8 mouse cellular contexts compared by ENCODE assay signal in genomic region chr17:51832900-51833577, GRCm38 (mm10). TPM values are rescaled to one million over a fixed set of nuclear protein-coding genes. Genes with fewer than 3 reads are reported as not detected.
DNase-seq lines count a peak whose midpoint lies in the region; ATAC-seq and TF ChIP-seq lines count a peak whose summit lies in the region.

Gene Satb1, minus strand, starts transcription at chr17:51833290.

- no peaks in the 10 kb centered on the region for H3K36me3 ChIP-seq in testis, adult 2 months (ENCODE audit: control insufficient read depth, insufficient read depth, low read length)
- no peaks in the 10 kb centered on the region for H3K36me3 ChIP-seq in heart, embryonic 12.5 days
- no peaks in the 10 kb centered on the region for H3K36me3 ChIP-seq in kidney, postnatal 0 days (ENCODE audit: insufficient read depth, low read length)
- H3K36me3 ChIP-seq in liver, embryonic 15.5 days (replicated peaks): no peaks in the 10 kb centered on the region
- H3K36me3 ChIP-seq in stomach, embryonic 15.5 days: no peaks in the 10 kb centered on the region

- H3K9me3 ChIP-seq in heart, embryonic 12.5 days (replicated peaks): no peaks in the 10 kb centered on the region
- no peaks in the 10 kb centered on the region for H3K9me3 ChIP-seq in kidney, postnatal 0 days (replicated peaks; ENCODE audit: low read length)
- no peaks in the 10 kb centered on the region for H3K9me3 ChIP-seq in liver, embryonic 15.5 days (replicated peaks)
- H3K9me3 ChIP-seq in stomach, embryonic 15.5 days: no peaks in the 10 kb centered on the region

- TF ChIP-seq CTCF in testis, adult 2 months (IDR thresholded peaks at IDR 0.05; ENCODE audit: control insufficient read depth, insufficient read depth, insufficient replicate concordance, low read depth, low read length): no peak
- TF ChIP-seq CTCF in embryonic fibroblast, embryonic 13.5 days (IDR thresholded peaks at IDR 0.05; ENCODE audit: borderline replicate concordance, insufficient read depth, low read length): no peak
- TF ChIP-seq CTCF in kidney, postnatal 0 days (IDR thresholded peaks at IDR 0.05; ENCODE audit: low read depth): peak; percentile 55

- peak within 1 kb of the TSS; percentile 71 for H3K9ac ChIP-seq in heart, embryonic 12.5 days
- H3K9ac ChIP-seq in kidney, postnatal 0 days (ENCODE audit: low read depth, low read length): peak within 1 kb of the TSS; percentile 32; the same call in 1 of the 2 replicates
- no peak within 1 kb of the TSS for H3K9ac ChIP-seq in liver, embryonic 15.5 days
- peak within 1 kb of the TSS; percentile 23 for H3K9ac ChIP-seq in stomach, embryonic 15.5 days

- peaks cover 6% of the 10 kb centered on the region for H3K27me3 ChIP-seq in testis, adult 2 months (ENCODE audit: control insufficient read depth, insufficient read depth, low read length)
- peaks cover 50% of the 10 kb centered on the region for H3K27me3 ChIP-seq in heart, embryonic 12.5 days (replicated peaks)
- H3K27me3 ChIP-seq in kidney, postnatal 0 days (ENCODE audit: insufficient read depth, low read length): peaks cover 47% of the 10 kb centered on the region
- peaks cover 60% of the 10 kb centered on the region for H3K27me3 ChIP-seq in liver, embryonic 15.5 days
- H3K27me3 ChIP-seq in stomach, embryonic 15.5 days (replicated peaks): peaks cover 47% of the 10 kb centered on the region

- TF ChIP-seq POLR2A in testis, adult 2 months (IDR thresholded peaks at IDR 0.05; ENCODE audit: control insufficient read depth, low read depth, low read length): no peak
- no peak for TF ChIP-seq POLR2A in embryonic fibroblast, embryonic 13.5 days (IDR thresholded peaks at IDR 0.05; ENCODE audit: low read depth, low read length)

- WGBS in heart, embryonic 12.5 days: 1% methylated on average over 46 of the region's 52 CpGs
- WGBS in kidney, postnatal 0 days: under 1% methylated on average over 40 of the region's 52 CpGs
- WGBS in liver, embryonic 15.5 days (ENCODE audit: insufficient replicate concordance): under 1% methylated on average over 48 of the region's 52 CpGs
- under 1% methylated on average over 33 of the region's 52 CpGs for WGBS in stomach, embryonic 15.5 days

- DNase-seq in testis, postnatal 14 days (ENCODE audit: low spot score): no peak
- peak; percentile 57 for DNase-seq in kidney, postnatal 0 days (ENCODE audit: low spot score)
- peak; percentile 71 to 89 for DNase-seq in natural killer cell, adult 2 months (ENCODE audit: low spot score in 2 of 2)

- ATAC-seq in heart, embryonic 12.5 days (ENCODE audit: insufficient number of reproducible peaks, low FRiP score): peak; percentile 85
- ATAC-seq in kidney, postnatal 0 days (replicated peaks; ENCODE audit: low FRiP score, low read depth): peak; percentile 88
- ATAC-seq in liver, embryonic 15.5 days (ENCODE audit: insufficient read depth): peak; percentile 51
- peak; percentile 85 for ATAC-seq in stomach, embryonic 15.5 days (ENCODE audit: insufficient read depth, low FRiP score, low read depth)

- H3K4me3 ChIP-seq in testis, adult 2 months (ENCODE audit: control insufficient read depth, low read depth, low read length): peak within 1 kb of the TSS; percentile 72
- peak within 1 kb of the TSS; percentile 53 for H3K4me3 ChIP-seq in embryonic fibroblast, embryonic 13.5 days (ENCODE audit: insufficient read depth, low read length)
- peak within 1 kb of the TSS; percentile 77 for H3K4me3 ChIP-seq in heart, embryonic 12.5 days
- peak within 1 kb of the TSS; percentile 70 for H3K4me3 ChIP-seq in kidney, postnatal 0 days (replicated peaks; ENCODE audit: low read depth, low read length)
- peak within 1 kb of the TSS; percentile 57 for H3K4me3 ChIP-seq in liver, embryonic 15.5 days (replicated peaks)
- H3K4me3 ChIP-seq in stomach, embryonic 15.5 days (replicated peaks): peak within 1 kb of the TSS; percentile 54

- peak within 1 kb of the TSS; percentile 96 for H3K4me2 ChIP-seq in heart, embryonic 12.5 days
- peak within 1 kb of the TSS; percentile 97 for H3K4me2 ChIP-seq in kidney, postnatal 0 days (ENCODE audit: low read length)
- peak within 1 kb of the TSS; percentile 74 for H3K4me2 ChIP-seq in liver, embryonic 15.5 days
- peak within 1 kb of the TSS; percentile 99 for H3K4me2 ChIP-seq in stomach, embryonic 15.5 days

- H3K27ac ChIP-seq in testis, adult 2 months (ENCODE audit: control insufficient read depth, insufficient read depth, low read depth, low read length): no peak within 1 kb of the TSS
- no peak within 1 kb of the TSS for H3K27ac ChIP-seq in embryonic fibroblast, embryonic 13.5 days (ENCODE audit: insufficient read depth, low read length)
- no peak within 1 kb of the TSS for H3K27ac ChIP-seq in heart, embryonic 12.5 days (ENCODE audit: poor library complexity, severe bottlenecking)
- H3K27ac ChIP-seq in kidney, postnatal 0 days: no peak within 1 kb of the TSS
- no peak within 1 kb of the TSS for H3K27ac ChIP-seq in liver, embryonic 15.5 days (replicated peaks)
- H3K27ac ChIP-seq in stomach, embryonic 15.5 days: no peak within 1 kb of the TSS

- peaks cover 13% of the 10 kb centered on the region for H3K4me1 ChIP-seq in testis, adult 2 months (ENCODE audit: control insufficient read depth, insufficient read depth, low read length)
- no peaks in the 10 kb centered on the region; the same call in 1 of the 2 replicates for H3K4me1 ChIP-seq in embryonic fibroblast, embryonic 13.5 days (ENCODE audit: control insufficient read depth, insufficient read depth, low read length)
- H3K4me1 ChIP-seq in heart, embryonic 12.5 days (replicated peaks): peaks cover 14% of the 10 kb centered on the region
- peaks cover 7% of the 10 kb centered on the region; the same call in 1 of the 2 replicates for H3K4me1 ChIP-seq in kidney, postnatal 0 days (replicated peaks; ENCODE audit: insufficient read depth, low read length)
- H3K4me1 ChIP-seq in liver, embryonic 15.5 days (replicated peaks): 0 out of 2 replicates have a peak, but pooled peaks cover 12% of the 10 kb centered on the region
- peaks cover 15% of the 10 kb centered on the region for H3K4me1 ChIP-seq in stomach, embryonic 15.5 days

RNA-seq across cellular contexts. Expression of gene Satb1, which starts in this region (rescaled TPM):
- polyA plus RNA-seq in testis, adult 2 months (2012; rRNA removed): 1.0 and 1.8 TPM in 2 replicates
- 6.2 and 6.5 TPM in 2 replicates for polyA plus RNA-seq in embryonic fibroblast, embryonic 13.5 days (2011; ENCODE audit: insufficient read length, low read depth, missing spikeins)
- polyA plus RNA-seq in heart, embryonic 12.5 days (2016; fragmentation: Nextera tagmentation; extraction: Ambion mirVana): 10.8 and 11.2 TPM in 2 replicates
- 5.5 TPM in 2 replicates for polyA plus RNA-seq in kidney, postnatal 0 days (2015; fragmentation: Nextera tagmentation; extraction: Ambion mirVana)
- polyA plus RNA-seq in liver, embryonic 15.5 days (2015; fragmentation: Nextera tagmentation; extraction: Ambion mirVana): 0.91 and 1.5 TPM in 2 replicates
- 6.0 and 6.5 TPM in 2 replicates for polyA plus RNA-seq in stomach, embryonic 15.5 days (2015; fragmentation: Nextera tagmentation; extraction: Ambion mirVana)
